Mouse (Mus musculus): ENCODE measurements around the gene Gm17571.

Gm17571 gene

DNA sequence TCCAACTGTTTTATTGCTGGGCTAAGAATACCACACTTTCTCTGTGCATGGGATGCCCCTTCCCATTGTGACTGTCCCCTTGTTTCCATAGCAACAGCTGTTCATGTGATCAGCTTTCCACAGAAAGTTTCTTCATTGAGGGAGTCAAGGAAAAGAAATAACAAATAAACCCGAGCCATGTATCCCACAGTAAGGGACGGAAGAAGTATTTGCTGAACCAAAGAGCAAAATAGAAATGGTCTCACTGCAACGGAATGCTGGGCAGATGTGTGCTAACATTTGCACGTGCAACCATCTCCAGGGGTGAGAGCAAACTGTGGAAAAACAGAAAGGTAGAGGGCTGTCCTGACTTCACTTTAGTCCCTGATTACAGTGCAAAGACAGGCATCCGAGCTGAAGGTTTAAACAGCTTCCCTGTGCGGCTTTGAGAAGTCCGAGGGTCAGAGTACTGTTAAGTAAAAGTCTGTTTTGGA is 8.1 kb upstream of the Gm17571 start:
- DNase-seq, result no peak

DNA sequence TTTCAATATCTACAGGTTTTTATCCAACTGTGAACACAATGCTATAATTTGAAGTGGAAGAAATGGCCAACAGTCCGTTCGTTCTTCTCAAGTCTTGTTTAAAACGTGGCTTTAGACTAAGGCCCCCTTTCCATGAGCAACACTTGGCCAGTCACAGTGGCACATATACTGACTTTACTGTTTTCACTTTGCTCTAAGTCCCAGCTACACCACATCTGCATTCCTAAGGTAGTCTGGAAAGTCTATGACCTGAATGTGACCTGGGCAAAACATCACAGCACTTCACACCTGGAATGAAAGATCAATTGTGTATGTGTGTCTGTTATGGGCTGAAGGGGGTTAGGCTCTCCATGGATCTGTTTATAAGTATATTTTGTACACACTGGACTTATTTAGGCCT is 2.2 kb upstream of the Gm17571 start:
- no peak for DNase-seq

DNA sequence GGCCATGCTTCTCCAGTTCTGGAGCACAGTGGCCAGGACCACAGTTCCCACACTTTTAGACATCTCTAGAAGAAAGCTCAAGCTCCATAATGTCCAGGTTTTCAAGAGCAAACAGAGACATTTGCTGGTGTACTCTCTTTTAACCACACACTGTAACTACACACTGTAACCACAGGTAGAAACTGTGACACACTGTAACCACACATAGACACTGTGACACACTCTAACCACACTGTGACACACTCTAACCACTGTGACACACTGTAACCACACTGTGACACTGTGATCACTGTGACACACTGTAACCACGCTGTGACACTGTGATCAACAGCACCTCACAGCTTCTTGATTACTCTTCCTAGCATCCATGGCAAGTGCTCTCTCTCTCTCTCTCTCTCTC is 317 bp downstream of the Gm17571 start:
- no peak for DNase-seq

DNA sequence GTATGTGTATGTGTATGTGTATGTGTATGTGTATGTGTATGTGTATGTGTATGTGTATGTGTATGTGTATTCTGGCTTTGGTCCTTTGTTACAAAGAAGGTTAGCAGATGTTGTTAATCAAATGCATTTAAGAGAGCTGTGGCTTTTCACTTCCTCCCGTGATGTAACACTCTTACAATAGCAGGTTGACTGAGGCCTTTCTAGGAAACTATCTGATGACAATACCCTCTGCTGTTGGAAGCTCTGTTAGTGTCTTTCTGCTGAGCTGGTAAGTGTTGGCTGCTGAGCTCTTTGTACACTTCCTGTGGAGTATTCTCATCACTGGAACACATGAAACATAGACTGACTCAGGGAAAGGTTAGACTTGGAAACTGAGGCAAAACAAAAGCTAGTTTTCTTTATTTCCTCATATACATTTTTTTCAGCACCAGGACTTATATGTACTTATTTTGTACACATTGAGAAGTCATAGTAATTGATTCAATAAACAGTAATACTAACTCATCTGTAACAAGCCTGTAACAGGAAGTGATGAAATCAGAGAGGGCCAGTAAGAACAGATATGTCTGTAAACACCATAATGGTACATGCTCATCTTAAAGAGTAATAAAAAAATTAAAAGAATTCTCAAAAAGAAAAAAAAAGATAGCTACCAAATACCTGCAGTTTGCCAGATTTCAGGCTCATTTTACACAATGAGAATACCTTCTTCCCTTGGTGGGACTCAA is 2.9 kb downstream of the Gm17571 start:
- no peak for DNase-seq

DNA sequence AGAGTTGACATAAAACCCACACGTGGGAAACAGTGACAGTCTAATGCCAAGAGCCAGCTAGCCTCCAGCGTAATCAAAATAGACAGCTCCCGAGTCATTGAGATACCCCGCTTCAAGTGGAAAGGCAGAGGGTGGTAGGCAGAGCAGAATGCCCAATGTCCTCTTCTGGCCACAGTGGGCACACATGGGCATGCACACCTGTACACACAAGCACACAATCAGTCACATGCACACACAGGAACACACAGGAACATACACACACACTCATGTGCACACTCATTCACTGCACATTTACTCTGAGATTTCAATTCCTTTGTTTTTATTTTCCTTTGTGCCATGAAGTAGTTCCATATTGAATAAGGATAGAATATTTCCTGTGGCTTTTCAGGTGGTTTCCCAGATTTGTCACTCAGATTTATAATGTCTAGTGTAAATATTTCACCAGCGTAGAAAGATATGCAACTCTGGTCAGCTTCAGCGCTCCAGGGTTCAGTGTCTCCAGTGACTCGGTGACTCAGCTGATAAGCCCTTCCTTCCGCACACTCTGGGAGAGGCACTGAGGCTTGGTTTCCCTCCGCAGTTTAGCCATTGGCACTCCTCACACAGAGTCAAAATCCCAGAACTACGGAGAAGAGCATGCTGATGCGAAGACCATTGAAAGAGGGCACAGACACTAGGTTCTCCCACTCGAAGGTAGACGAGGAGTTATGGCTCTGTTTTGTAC is 4.4 kb downstream of the Gm17571 start:
- no peak for DNase-seq

DNA sequence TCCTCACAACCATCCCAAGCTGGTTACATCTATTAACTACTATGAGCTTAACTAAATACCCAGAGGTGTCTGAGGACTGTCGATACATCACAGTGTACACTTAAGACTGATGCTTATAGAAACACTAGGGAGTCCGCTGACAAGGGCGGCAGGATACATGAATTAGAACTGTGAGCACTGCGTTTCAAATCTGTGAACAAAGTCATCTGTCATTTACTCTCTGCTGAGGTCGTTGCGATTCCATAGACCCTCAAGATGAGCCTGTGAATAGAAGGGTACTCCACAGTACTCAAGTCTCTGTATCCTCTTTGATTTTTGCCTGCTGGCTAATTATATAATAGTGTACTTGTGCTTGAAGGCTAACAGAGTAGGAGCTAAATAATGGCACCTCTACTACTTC is 5.6 kb downstream of the Gm17571 start:
- no peak for DNase-seq

DNA sequence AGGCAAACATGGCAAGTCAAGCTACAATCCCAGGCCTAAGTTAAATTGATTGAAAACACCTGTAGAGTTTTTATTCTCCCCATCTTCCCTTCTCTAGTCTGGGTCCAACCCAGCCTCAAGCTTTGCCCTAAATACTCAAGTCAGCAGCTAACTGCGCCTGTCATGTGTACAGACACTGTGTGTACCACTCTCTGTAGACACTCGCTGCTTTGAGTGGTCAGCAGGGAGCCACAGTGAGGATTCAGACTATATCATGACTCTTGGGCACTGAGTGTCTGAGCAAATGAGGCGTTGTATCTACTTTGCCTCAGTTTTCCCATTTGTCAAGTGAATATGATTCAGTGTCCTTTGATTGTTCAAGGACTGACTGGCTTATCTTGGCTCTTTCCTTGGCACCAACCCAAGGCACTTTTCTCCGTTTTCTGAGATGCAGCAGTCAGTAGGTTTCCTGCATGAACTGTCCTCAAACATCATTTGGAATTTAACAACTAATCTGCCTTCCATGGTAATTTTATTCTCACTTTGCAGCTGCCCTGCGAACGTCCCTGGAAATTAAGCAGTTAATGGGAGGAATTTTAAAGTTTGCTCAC is 13.0 kb downstream of the Gm17571 start:
- no peak for DNase-seq

DNA sequence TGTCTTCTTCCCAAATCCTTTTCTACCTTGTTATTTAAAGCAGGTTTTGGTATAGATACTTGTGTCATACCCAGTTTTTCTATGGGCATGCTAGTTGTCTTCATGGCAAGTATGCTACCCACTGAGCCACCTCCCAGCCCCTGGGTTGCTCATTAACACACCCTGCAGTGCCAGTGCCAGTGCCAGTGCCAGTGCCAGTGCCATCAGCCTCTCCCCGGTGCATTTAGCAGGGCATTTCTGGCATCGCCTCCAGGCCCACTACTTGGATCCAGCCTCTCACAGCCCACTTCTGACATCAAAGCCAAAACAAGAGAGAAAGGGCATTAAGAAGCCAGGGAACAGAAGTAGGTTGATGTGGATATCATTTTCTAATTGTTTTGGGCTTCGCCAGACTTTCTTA is 14.9 kb downstream of the Gm17571 start:
- DNase-seq, result no peak

DNA sequence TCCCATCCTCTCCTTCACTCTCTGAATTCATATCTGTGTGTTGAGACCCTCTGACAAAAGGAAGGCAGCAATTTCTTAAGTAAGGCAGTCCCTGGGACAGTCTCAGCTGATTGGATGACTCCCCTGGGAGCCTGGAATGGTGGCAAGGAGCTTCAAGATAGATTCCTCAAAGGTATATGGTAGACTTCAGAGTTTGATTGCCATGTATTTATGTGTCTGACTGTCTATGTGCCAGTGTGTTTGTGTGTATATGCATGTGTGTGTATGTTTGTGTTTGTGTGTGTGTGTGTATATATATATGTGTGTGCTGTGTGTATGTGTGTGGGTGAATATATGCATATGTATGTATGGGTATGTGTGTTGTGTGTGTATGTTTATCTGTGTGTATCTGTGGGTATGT is 15.8 kb downstream of the Gm17571 start:
- no peak for DNase-seq

DNA sequence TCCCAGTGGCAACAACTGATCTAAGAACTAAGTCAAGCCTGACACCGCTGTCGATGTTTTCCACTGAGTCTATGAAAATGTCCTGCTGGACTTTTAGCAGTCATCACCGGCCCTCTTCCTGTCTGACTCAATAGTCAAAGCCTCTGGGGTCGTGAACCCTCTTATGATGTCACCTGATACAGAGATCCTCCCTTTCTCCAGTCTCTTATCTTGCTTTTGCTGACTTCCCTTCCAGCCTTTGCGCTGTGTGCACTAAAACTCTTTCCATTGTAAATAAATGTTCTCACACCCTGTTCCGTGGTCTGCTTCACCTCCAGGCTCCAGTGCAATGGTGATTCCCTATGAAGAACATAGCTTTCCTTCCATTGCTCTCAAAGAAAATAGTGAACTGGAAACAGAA is 16.3 kb downstream of the Gm17571 start:
- no peak for DNase-seq

DNA sequence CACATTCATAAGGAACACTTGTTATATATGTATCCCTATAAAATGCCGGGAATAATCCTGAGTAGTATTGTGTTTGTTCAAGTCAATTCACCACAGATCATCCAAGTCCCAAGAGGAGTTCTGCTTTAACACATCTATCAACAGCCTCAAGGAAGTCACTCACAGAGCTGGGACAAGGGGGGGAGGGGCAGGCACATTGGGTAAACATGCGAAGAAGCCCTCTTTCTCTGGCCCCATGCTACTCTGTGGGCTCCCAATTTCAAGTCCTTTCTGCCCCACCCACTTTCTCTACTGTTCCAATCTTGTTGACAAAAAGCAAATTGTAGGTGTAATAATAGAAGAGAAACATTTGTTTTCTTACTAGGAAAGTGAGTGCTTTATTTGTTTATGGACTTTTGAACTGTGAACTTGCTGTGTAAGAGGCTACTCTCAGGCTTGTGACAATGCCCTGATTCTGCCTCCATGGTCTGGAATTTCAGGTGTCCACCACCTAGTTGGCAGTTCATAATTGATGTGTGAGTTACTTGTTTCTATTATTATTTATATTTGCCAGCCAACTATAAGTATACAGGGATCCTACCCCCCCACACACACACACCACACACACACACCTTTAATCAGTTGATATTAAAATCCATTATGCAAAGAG is 17.0 kb downstream of the Gm17571 start:
- DNase-seq, result no peak

DNA sequence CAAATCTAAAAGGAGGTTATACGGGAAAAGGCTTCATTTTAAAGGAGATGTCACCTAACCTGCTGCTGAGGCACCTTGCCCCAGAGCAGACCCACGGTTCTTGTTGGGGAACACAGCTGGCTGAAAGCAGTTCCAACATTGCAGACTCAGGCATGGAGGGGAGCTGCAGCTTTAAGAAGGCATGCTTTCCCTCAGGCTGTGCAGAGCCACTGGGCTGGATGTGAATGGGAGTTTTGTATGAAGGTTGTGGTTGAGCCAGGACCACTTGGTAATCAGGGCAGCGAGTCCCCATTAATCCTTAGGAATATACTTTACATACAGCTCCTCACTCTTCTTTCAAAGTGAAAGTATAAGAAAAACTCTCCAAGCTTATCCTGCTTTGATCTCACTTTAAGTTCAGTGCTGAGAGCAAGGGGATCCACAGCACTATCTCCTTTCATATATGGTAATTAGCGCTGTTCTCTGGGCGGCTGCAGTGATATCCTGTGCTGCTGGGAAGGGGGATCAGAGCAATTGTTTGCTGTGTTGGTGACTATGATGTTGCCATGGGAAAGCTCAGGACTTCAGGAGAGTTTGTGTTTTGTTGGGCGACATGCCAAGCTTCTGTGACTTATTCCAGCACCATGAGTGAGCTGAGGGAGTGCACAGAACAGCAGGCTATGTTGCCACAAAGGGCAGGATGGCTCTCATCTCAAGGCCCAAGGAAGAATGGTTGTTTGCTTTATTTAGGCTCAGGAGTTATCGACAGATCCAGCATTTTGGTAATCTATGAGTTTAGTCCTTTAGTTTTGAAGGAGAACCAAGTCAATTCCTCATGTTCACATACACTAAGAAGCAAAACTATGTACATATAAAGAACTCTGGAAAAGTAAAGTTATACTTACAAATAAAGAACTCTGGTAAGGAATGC is 21.3 kb downstream of the Gm17571 start:
- DNase-seq, result peak; percentile 14

DNA sequence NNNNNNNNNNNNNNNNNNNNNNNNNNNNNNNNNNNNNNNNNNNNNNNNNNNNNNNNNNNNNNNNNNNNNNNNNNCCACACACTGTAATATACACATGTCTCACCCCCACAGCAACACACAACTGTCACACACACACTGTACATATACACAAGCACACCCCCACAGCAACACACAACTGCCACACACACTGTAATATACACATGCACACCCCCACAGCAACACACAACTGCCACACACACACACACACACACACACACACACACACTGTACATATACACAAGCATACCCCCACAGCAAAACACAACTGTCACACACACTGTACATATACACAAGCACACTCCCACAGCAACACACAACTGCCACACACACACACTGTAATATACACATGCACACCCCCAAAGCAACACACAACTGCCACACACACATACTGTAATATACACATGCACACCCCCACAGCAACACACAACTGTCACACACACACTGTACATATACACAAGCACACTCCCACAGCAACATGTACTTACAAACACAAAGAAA is 32.3 kb downstream of the Gm17571 start:
- no peak for DNase-seq
